Mouse (Mus musculus): ENCODE data around the gene Eri3. TPM values are rescaled to one million over a fixed set of nuclear protein-coding genes. Genes with fewer than 3 reads are reported as not detected.

The Eri3 gene
- total RNA-seq, 2 experiments from 2014 or later: 197 to 200 TPM

DNA sequence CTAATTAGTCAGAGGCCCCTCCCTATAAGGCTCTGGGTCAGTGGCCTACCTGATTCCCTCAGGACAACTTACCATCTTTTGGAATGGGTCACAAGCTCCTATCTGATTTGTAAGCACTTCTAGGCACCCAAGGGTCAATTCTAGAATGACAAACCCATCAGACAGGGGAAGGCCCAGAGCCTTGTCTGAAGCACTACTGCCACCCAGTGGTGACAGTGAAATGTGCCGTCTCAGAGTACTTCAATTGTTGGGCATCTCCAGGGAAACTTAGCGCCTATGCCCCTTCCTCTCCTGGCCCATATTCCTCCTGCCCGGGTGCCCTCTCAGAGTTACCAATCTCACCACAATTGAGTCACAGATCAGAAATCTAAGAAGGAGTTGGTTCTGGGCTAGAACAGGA lies 126.7 kb downstream of the Eri3 start:
- intact Hi-C loops (cut with DNase I): loop anchor here (2.0 to 10.0 kb wide), 5 partner anchors 48 to 522 kb away; partner anchors contain the start of genes Rnf220 and Rps8
- Histone ChIP-seq H3K4me3 (no peak overlapping the region), H3K27ac (no peak overlapping the region)
- peak; percentile 96 for TF ChIP-seq CTCF (IDR thresholded peaks at IDR 0.05)
- peak; percentile 73 to 84 for DNase-seq (ENCODE audit: extremely low spot score in 1 of 2, low spot score in 2 of 2)

DNA sequence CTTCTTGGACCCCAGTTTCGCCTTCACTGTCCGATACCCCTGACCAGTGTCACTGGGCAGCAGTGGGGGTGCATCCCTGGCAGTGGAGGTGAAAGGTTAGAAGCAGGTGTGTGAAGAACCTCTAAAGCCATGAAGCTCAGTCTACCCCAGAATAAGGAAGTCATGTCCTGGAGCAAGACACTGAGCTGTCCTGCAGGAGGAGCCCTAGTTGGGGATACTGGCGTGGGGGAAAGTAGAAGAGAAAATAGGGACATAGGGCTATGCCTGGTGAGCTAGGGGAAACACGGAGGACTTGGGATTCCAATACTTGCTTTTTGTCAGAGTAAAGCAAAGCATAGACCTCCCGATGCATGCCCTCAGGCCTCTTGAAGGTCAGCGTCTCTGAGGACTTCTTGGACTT lies 130.8 kb downstream of the Eri3 start:
- Histone ChIP-seq H3K4me3 (peak overlapping the region; percentile 90), H3K27ac (no peak overlapping the region)
- TF ChIP-seq CTCF (IDR thresholded peaks at IDR 0.05): no peak
- no peak for DNase-seq (ENCODE audit: extremely low spot score in 1 of 2, low spot score in 2 of 2)
- intact Hi-C loops (cut with DNase I): no loop called here

DNA sequence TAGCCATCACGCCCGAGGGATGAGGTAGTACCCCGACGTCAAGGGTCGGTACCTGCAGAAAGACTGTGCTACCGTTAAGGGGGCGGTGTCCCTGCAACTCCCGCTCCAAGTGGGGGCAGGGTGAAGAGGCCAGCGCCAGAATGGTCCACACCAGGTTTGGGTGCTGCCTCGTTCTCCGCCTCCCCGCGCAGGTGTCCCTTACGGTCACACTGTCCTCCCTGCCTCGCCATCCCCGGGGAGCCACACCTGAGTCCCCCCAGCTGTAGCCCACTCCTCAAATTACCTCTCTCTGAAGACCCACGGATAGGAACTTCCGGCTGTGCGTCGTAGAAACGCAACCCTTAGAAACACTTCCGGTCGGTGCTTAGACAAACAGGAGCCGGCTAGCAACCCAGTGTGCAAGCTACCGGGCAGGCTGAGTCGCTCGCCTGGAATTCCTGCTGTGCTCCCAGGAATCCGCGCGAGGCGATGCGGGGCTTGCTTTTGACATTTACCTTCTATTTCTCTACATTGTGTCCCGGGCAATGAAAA lies 131.8 kb downstream of the Eri3 start, which contains the start of gene Dmap1:
Dmap1 (minus strand) TSS at position 343 of the 531 bp plus-strand sequence.
- peak; percentile 14 for TF ChIP-seq CTCF (IDR thresholded peaks at IDR 0.05)
- H3K27ac ChIP-seq: peak within 1 kb of the TSS; percentile 83
- peak within 1 kb of the TSS; percentile 90 for H3K4me3 ChIP-seq
- intact Hi-C loops (cut with DNase I): no loop called here
- peak; percentile 81 to 87 for DNase-seq (ENCODE audit: extremely low spot score in 1 of 2, low spot score in 2 of 2)

DNA sequence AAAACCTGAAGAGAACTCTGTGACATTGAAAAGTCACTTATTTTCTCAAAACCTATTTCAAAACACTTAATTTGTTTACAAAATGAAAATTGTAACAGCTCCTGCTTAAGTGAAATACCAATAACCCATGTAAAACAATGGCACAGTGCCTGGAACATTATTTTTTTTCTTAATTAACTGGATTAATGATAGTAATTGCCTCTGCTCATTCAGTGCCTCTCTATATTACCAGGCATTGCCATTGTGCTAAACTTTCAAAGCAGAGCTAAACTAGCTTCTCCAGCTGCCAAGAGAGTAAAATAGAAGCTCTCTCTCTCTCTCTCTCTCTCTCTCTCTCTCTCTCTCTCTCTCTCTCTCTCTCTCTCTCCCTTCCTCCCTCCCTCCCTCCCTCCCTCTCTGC lies 132.3 kb downstream of the Eri3 start:
- intact Hi-C loops (cut with DNase I): no loop called here
- TF ChIP-seq CTCF (IDR thresholded peaks at IDR 0.05): no peak; the same call in 1 of the 2 replicates
- Histone ChIP-seq H3K4me3 (peak overlapping the region; percentile 90), H3K27ac (peak overlapping the region; percentile 83)
- no peak for DNase-seq (ENCODE audit: extremely low spot score in 1 of 2, low spot score in 2 of 2)

- no peak for DNase-seq (ENCODE audit: extremely low spot score in 1 of 2, low spot score in 2 of 2)
- Histone ChIP-seq H3K4me3 (no peak overlapping the region), H3K27ac (no peak overlapping the region)
- TF ChIP-seq CTCF (IDR thresholded peaks at IDR 0.05): no peak
- intact Hi-C loops (cut with DNase I): no loop called here
Measured at GRCm38 (mm10) chr4:117683048-117683768, 133.0 kb downstream of the Eri3 start.

DNA sequence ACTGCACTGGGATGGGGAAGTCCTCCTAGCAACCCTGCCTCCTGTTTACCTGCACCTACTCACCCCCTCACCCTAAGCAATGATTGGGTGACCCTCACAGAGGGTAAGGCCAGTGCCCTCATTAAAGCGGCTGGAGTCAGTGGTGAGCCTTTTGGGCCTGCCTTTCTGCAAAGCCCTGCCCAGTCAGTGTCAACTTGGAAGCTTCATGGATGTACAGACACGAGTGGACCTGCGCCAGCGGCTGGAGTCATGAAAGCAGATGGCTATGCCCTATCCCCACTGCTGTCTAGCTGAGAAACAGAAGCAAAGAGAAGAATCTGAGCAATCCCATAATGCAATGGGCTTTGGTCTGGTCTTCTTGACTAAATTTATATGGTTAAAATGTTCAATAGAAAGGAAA lies 136.2 kb downstream of the Eri3 start:
- Histone ChIP-seq H3K4me3 (no peak overlapping the region), H3K27ac (no peak overlapping the region)
- DNase-seq (ENCODE audit: extremely low spot score in 1 of 2, low spot score in 2 of 2): no peak
- intact Hi-C loops (cut with DNase I): no loop called here
- TF ChIP-seq CTCF (IDR thresholded peaks at IDR 0.05): no peak

DNA sequence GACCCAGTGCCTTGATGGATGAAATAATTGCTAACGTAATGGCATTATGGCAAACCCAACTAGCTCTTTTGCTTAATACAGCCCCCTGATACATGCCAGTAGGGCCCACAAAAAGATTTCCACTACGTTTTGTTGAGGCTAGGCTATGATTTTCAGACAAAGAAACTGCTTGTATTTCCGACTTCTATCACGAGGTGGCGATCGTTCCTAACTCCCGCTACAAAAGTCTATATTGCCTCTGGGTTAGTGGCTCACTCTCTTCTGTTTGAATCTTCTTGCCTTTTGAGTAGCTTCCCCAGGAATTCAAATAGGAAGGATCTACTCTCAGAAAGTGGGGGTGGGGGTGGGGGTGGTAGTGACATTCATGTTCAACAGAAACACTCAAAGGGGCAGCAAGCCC lies 155.2 kb downstream of the Eri3 start:
- no peak overlapping the region for H3K4me3 ChIP-seq
- no peak overlapping the region for H3K27ac ChIP-seq
- peak; percentile 75 for TF ChIP-seq CTCF (IDR thresholded peaks at IDR 0.05)
- intact Hi-C loops (cut with DNase I): loop anchor here (1.0 to 10.0 kb wide), 3 partner anchors 66 to 589 kb away; partner anchors contain the start of gene Ptprf
- peak; percentile 47 to 57 for DNase-seq (ENCODE audit: extremely low spot score in 1 of 2, low spot score in 2 of 2)

- no peak for DNase-seq (ENCODE audit: extremely low spot score in 1 of 2, low spot score in 2 of 2)
- intact Hi-C loops (cut with DNase I): loop anchor here (10.0 kb wide), 2 partner anchors 376 to 586 kb away; partner anchors contain the start of gene Ptprf
- Histone ChIP-seq H3K27ac (no peak overlapping the region), H3K4me3 (no peak overlapping the region)
- no peak for TF ChIP-seq CTCF (IDR thresholded peaks at IDR 0.05)
Measured at GRCm38 (mm10) chr4:117708780-117709550, 158.8 kb downstream of the Eri3 start.

- TF ChIP-seq CTCF (IDR thresholded peaks at IDR 0.05): no peak
- no peak for DNase-seq (ENCODE audit: extremely low spot score in 1 of 2, low spot score in 2 of 2)
- intact Hi-C loops (cut with DNase I): no loop called here
- Histone ChIP-seq H3K4me3 (no peak overlapping the region), H3K27ac (no peak overlapping the region)
Measured at GRCm38 (mm10) chr4:117712314-117712713, 162.1 kb downstream of the Eri3 start.

DNA sequence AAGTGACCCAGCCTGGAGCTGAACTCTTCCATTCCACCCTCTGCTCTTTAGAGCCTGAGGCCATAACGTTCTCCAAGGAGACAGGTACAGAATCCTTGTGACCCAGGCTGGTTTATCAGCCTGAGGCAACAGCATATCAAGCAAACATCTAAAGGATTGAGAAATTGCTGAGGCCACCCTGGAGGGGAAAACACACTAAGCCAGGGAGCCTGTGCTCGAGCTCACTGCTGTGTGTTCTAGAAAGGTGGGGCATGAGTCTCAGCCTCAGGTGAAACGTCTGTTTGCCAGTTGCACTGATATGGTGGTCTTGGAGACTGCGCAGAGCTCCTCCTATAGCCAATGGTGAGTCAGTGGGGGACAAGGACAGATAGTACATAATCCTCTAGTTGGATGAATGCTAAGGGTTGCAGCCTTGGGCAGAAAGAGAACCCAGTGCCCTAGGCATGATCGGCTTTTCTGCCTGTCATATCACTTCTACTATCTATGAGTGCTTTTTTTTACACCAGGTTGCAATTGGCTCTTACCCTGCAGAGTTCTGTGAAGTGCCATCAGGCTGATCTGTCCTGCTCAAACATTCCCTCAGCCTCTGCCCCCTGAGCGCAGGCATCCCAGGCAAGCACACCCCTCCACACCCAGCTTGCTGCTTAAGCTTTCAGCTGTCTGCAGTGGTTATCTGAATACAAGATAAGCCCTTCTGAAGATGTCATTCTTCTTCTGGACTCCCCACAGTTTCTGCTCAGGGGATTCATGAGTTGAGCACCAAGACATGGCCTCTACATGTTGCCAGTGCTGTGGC lies 163.3 kb downstream of the Eri3 start:
- no peak for DNase-seq (ENCODE audit: extremely low spot score in 1 of 2, low spot score in 2 of 2)
- Histone ChIP-seq H3K27ac (no peak overlapping the region), H3K4me3 (no peak overlapping the region)
- intact Hi-C loops (cut with DNase I): no loop called here
- no peak for TF ChIP-seq CTCF (IDR thresholded peaks at IDR 0.05)

Small RNA genes within 50 kb of the gene (microRNA-seq; reads per million reads assigned to microRNA genes)
- gene Gm25559: 0 reads per million in 2 experiments

Other genes with a start within 250 kb of the Eri3 start
- gene Rnf220, start 53.3 kb upstream of the Eri3 start, total RNA-seq (2021): 100 to 1,000 TPM; 192 to 199 TPM
- gene Dmap1, start 131.9 kb downstream of the Eri3 start, total RNA-seq (2021): 10 to 100 TPM; 37.3 to 42.0 TPM
- gene Gm12845, start 174.0 kb downstream of the Eri3 start, total RNA-seq (2021): not detected
- not detected for gene Klf17, start 215.3 kb downstream of the Eri3 start, total RNA-seq (2021)